Mouse (Mus musculus): ENCODE results near the gene Psg19.

Gene Psg19

DNA sequence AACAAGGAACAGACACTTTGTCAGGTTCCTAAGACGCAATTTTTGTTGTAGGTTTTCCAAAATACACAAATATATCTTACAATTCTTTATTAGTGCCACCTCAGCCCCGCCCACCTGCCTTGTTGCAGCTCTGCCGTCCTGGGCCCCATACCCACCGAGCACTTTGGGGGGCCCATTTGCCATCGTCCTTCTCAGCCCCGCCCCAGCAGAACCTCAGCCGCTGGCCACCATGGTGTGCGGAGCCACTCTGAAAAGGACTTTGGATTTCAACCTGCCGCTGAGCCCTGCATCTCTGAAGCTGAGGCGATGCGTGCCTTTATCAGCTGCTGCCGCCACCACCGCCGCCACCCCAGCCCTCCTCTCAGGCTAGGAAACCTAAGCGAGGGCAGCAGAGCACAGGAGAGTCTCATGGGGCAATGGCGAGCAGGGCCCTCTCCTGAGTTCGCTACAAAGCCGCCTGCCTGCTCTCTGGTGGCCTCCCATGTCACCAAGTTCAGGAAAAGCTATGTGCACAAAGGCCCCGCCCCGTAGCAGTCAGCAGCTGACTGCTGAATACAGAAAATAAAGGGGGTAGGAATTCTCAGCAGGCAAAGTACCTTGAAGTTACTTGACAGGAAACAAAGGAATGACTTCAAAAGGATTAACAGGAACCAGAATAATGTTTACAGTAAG is 52.0 kb downstream of the Psg19 start:
- peak; percentile 84 for DNase-seq (ENCODE audit: low read depth, low spot score)

Measured in ES-CJ7 (cell line).